Comparison of ENCODE assay signal across 17 mouse cellular contexts in genomic region chr2:42991046-42991445, GRCm38 (mm10).
"Had no signal": no experiment of that assay in that cellular context is flagged by ENCODE, and none has a peak within 500 bp of the region (broad histone marks: within the 10 kb centered on the region; RNA-seq: fewer than 3 reads in every experiment).

No protein-coding gene starts in this region.

- DNase-seq: kidney, adult 8-10 months; kidney, postnatal 25 days; layer of hippocampus, adult 9-11 months; lung, adult 2 months; lung, postnatal 4 days; thymus, adult 18-20 months; thymus, postnatal 14 days had no signal

- H3K27ac ChIP-seq: limb, embryonic 10.5 days; liver, embryonic 15.5 days; midbrain, embryonic 12.5 days; neural tube, embryonic 13.5 days; stomach, postnatal 0 days had no signal

- ATAC-seq: inflammation-experienced regulatory T-cells, adult 6 months; intestine, postnatal 0 days; lung, postnatal 0 days; midbrain, embryonic 16.5 days had no signal

- H3K4me3 ChIP-seq: limb, embryonic 10.5 days; liver, embryonic 15.5 days; megakaryocyte, embryonic 14.5 days; midbrain, embryonic 12.5 days; neural tube, embryonic 13.5 days had no signal
